Mouse (Mus musculus): ENCODE measurements around the gene Polr2a. TPM values are rescaled to one million over a fixed set of nuclear protein-coding genes. Genes with fewer than 3 reads are reported as not detected.

The Polr2a gene
- total RNA-seq, 2 experiments from 2014 or later = 92.4 to 108 TPM

GRCm38 (mm10) chr11:69684128-69684745 lies 74.2 kb downstream of the Polr2a start:
- DNase-seq (ENCODE audit: low spot score in 2 of 2) = no peak

Other genes starting within 250 kb of the Polr2a start
- gene Dnah2, start 209.5 kb downstream of the Polr2a start, total RNA-seq (2021) = 1 to 10 TPM; 1.1 to 1.7 TPM
- 1 to 10 TPM; 9.4 to 9.6 TPM for gene Efnb3, start 198.4 kb downstream of the Polr2a start, total RNA-seq (2021)
- gene Wrap53, start 178.4 kb downstream of the Polr2a start, total RNA-seq (2021) = 10 to 100 TPM; 13.0 to 13.1 TPM
- gene Trp53, start 178.3 kb downstream of the Polr2a start, total RNA-seq (2021) = 100 to 1,000 TPM in 1 of 2 experiments, 10 to 100 TPM in 1; 92.4 to 101 TPM
- 10 to 100 TPM; 74.6 to 83.4 TPM for gene Atp1b2, start 152.7 kb downstream of the Polr2a start, total RNA-seq (2021)
- gene Shbg, start 140.7 kb downstream of the Polr2a start, total RNA-seq (2021) = under 1 TPM in 1 of 2 experiments, not detected in 1; 0.59 TPM
- 10 to 100 TPM; 18.3 to 20.9 TPM for gene Sat2, start 136.6 kb downstream of the Polr2a start, total RNA-seq (2021)
- 100 to 1,000 TPM in 1 of 2 experiments, 10 to 100 TPM in 1; 89.3 to 111 TPM for gene Fxr2, start 125.6 kb downstream of the Polr2a start, total RNA-seq (2021)
- under 1 TPM; 0.62 to 0.73 TPM for gene Sox15, start 103.3 kb downstream of the Polr2a start, total RNA-seq (2021)
- gene Mpdu1, start 96.0 kb downstream of the Polr2a start, total RNA-seq (2021) = 100 to 1,000 TPM; 107 to 119 TPM
- 10 to 100 TPM; 11.9 to 12.5 TPM for gene Cd68, start 92.5 kb downstream of the Polr2a start, total RNA-seq (2021)
- gene Eif4a1, start 86.2 kb downstream of the Polr2a start, total RNA-seq (2021) = 100 to 1,000 TPM; 640 to 673 TPM
- gene Senp3, start 76.6 kb downstream of the Polr2a start, total RNA-seq (2021) = 10 to 100 TPM; 86.6 to 90.7 TPM
- 1 to 10 TPM; 4.2 to 5.2 TPM for gene Tnfsf13, start 72.9 kb downstream of the Polr2a start, total RNA-seq (2021)
- gene Tnfsf12, start 62.8 kb downstream of the Polr2a start, total RNA-seq (2021) = 10 to 100 TPM; 23.0 to 23.1 TPM
- 1 to 10 TPM; 3.1 to 4.6 TPM for gene Tnfsfm13, start 62.5 kb downstream of the Polr2a start, total RNA-seq (2021)
- not detected for gene Slc35g3, start 3.3 kb upstream of the Polr2a start, total RNA-seq (2021)
- gene Zbtb4, start 7.3 kb upstream of the Polr2a start, total RNA-seq (2021) = 10 to 100 TPM; 48.5 to 58.3 TPM
- gene Chrnb1, start 37.3 kb upstream of the Polr2a start, total RNA-seq (2021) = 1 to 10 TPM; 3.6 to 4.0 TPM
- gene Fgf11, start 43.2 kb upstream of the Polr2a start, total RNA-seq (2021) = 1 to 10 TPM; 3.4 to 4.8 TPM
- gene Tmem102, start 47.0 kb upstream of the Polr2a start, total RNA-seq (2021) = 1 to 10 TPM in 1 of 2 experiments, under 1 TPM in 1; 0.76 to 1.4 TPM
- not detected for gene Gm39566, start 56.7 kb upstream of the Polr2a start, total RNA-seq (2021)
- gene Spem2, start 59.8 kb upstream of the Polr2a start, total RNA-seq (2021) = not detected
- not detected for gene Spem1, start 63.5 kb upstream of the Polr2a start, total RNA-seq (2021)
- 10 to 100 TPM; 33.6 to 35.2 TPM for gene Nlgn2, start 79.1 kb upstream of the Polr2a start, total RNA-seq (2021)
- 100 to 1,000 TPM; 141 to 143 TPM for gene Tmem256, start 79.9 kb upstream of the Polr2a start, total RNA-seq (2021)
- gene Plscr3, start 87.7 kb upstream of the Polr2a start, total RNA-seq (2021) = 10 to 100 TPM; 76.6 to 77.9 TPM
- gene Tnk1, start 100.1 kb upstream of the Polr2a start, total RNA-seq (2021) = 1 to 10 TPM in 1 of 2 experiments, under 1 TPM in 1; 0.17 to 1.7 TPM
- not detected for gene Tmem95, start 119.4 kb upstream of the Polr2a start, total RNA-seq (2021)
- 1 to 10 TPM; 3.4 to 4.1 TPM for gene Kctd11, start 122.8 kb upstream of the Polr2a start, total RNA-seq (2021)
- gene Acap1, start 136.9 kb upstream of the Polr2a start, total RNA-seq (2021) = 1 to 10 TPM; 1.4 to 1.7 TPM
- gene 2810408A11Rik, start 142.3 kb upstream of the Polr2a start, total RNA-seq (2021) = 1 to 10 TPM; 4.8 to 5.6 TPM
- gene Neurl4, start 142.4 kb upstream of the Polr2a start, total RNA-seq (2021) = 10 to 100 TPM; 45.9 to 53.3 TPM
- gene Gps2, start 155.3 kb upstream of the Polr2a start, total RNA-seq (2021) = 10 to 100 TPM; 60.0 to 67.0 TPM
- 100 to 1,000 TPM; 598 to 600 TPM for gene Eif5a, start 163.3 kb upstream of the Polr2a start, total RNA-seq (2021)
- gene Ybx2, start 177.2 kb upstream of the Polr2a start, total RNA-seq (2021) = 10 to 100 TPM in 1 of 2 experiments, 1 to 10 TPM in 1; 9.7 to 20.6 TPM
- gene Slc2a4, start 189.6 kb upstream of the Polr2a start, total RNA-seq (2021) = 10 to 100 TPM; 23.6 to 24.8 TPM
- gene Cldn7, start 206.1 kb upstream of the Polr2a start, total RNA-seq (2021) = 10 to 100 TPM in 1 of 2 experiments, 1 to 10 TPM in 1; 3.1 to 17.3 TPM
- 100 to 1,000 TPM; 119 to 130 TPM for gene Ctdnep1, start 222.5 kb upstream of the Polr2a start, total RNA-seq (2021)
- 10 to 100 TPM; 65.5 to 70.9 TPM for gene Elp5, start 223.9 kb upstream of the Polr2a start, total RNA-seq (2021)
- 100 to 1,000 TPM; 294 to 311 TPM for gene Gabarap, start 232.5 kb upstream of the Polr2a start, total RNA-seq (2021)
- gene Phf23, start 237.1 kb upstream of the Polr2a start, total RNA-seq (2021) = 10 to 100 TPM; 51.4 to 53.4 TPM
- gene Dvl2, start 242.0 kb upstream of the Polr2a start, total RNA-seq (2021) = 10 to 100 TPM; 35.5 to 38.2 TPM

All from adrenal gland, postnatal 4 days (tissue).